Mouse (Mus musculus): ENCODE data around the gene Pheta2. TPM values are rescaled to one million over a fixed set of nuclear protein-coding genes. Genes with fewer than 3 reads are reported as not detected.
"Not testable (repeated sequence)": the region's sequence is repeated elsewhere in the genome, so short reads cannot be mapped to it uniquely, and the experiment has no call there.

Gene Pheta2
- total RNA-seq, 2 experiments from 2014 or later, result 0.87 to 0.96 TPM

GRCm38 (mm10) chr15:82343368-82344287 is 4.9 kb downstream of the Pheta2 start:
- DNase-seq, result no peak

GRCm38 (mm10) chr15:82344971-82345370 is 6.2 kb downstream of the Pheta2 start:
- DNase-seq, result no peak

DNA sequence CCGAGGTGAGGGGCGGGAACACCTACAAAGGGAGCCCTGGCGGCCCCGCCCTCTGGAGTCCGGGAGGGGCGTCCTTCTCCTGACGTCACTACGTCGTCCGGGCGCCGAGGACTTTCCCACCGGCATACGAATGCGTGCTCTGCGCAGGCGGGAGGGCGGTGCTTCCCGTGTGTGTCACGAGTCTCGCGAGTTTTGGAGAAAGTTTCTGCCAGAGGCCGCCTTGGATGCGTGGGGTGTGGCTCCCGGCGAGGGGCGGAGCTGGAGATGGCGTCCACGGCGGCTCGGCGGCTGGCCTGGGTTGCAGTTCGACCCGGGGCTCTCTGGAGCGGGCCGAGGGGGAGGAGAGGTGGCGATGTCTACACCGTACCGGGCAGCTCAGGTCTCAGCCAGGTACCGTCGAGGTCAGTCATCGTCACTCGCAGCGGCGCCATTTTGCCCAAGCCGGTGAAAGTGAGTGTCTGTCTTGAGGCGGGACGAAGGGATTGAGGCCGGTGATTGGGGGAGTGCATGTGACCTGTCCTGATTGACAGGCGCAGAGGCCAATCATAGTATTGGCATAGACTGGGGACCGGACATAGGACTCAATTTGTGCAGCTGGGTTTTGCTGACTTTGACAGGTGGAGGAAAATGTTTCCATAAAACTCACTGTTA is 7.2 kb downstream of the Pheta2 start:
- DNase-seq, result peak; percentile 96

DNA sequence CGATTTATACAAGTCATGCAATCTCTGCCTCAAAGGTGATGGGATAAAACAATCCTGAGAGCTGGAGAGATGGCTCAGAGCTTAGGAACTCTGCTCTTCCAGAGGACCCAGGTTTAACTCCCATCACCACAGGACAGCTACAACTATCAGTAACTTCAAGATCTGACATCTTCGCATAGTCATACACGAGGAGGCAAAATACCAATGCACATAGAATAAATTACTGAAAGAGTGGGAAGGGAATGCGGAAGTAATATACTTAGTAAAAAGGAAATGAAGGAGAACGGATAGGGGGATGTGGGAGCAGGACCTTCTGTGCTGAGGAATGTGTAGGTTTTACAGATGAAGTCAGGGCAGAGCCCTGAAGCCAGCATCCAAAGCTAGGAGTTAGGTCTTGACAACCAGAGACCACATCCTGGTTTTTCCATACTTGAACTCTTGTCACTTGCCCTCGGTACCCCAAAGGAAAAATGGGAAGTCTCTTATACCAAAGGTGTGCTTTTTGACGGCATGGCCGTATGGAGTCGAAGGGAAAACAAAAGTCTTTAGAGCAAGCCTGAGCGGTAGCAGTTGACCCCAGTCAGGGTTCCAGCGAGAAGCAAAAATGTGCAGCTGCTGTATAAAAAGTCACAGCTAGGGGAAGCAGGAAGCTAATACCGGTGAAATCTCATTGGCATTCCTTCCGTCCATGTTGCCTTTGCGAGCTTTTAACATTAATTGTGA is 8.0 kb downstream of the Pheta2 start:
- no peak for DNase-seq

DNA sequence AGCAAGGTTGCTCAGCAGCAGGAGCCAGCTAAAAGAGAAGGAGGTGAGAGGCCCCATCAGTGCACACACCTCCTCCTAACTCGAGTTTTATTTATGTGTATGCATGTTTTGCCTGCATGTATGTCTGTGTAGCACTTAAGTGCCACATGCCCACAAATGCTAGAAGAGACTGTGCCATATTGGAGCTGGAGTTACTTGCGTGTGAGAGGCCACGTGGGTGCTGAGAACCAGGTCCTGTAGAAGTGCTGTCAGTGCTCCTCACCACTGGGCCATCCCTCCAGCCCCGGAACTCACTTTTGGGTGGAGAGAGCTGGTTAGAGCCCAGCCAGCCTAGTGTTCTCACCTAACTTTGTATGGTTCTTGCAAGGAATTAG is 8.5 kb downstream of the Pheta2 start:
- DNase-seq, result no peak

DNA sequence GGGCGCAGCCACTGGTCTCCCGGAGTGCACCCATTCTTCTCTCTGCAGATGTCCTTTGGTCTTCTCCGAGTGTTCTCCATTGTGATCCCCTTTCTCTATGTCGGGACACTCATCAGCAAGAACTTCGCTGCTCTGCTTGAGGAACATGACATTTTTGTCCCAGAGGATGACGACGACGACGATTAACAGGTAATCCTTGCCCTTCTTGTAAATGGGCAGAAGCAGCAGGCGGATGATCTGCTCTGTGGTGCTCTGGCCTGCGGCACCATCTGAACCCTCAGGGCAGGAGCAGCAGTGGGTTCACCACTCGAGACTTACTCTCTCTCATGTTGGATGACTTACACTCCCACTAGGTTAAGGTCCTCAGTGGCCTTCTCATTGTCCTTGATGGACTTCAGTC is 9.1 kb downstream of the Pheta2 start:
- DNase-seq, result no peak

- no peak for DNase-seq
Observed at GRCm38 (mm10) chr15:82348258-82348998, 9.7 kb downstream of the Pheta2 start.

DNA sequence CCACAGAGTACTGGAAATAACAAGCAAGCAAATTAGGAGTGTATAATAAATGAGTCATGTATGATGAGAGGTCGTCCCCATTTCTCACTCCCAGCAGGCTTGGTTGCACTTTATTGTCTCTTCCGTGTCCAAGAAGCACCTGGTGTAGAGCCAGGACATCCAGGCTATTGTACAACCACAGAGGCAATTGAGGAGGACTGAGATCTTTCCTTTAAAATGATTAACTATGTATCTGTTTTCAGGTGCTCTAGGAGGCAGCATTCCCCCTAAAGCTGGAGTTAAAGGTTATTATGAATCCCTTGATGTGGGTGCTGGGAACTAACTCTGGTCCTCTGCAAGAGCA is 10.2 kb downstream of the Pheta2 start:
- no peak for DNase-seq

DNA sequence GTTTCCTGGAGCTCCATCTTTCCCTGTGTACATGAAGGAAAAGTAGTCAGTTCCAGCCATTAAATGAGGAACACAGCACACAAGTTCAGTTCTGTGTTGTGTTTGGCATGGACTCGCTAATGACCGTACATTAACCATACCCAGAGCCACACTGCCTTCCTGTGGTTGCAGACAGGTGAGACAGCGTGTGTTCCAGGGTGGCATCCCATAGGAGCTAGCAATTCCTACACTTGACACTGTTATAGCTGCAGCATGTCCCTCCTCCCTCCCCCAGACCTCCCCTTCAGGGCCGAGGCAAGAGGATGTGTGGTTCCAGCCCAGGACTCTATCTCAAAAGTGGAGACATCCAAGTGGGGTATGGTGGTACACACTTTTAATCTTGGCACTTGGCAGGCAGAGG is 11.6 kb downstream of the Pheta2 start:
- DNase-seq, result no peak

GRCm38 (mm10) chr15:82351480-82351879 is 12.7 kb downstream of the Pheta2 start:
- DNase-seq, result no peak

DNA sequence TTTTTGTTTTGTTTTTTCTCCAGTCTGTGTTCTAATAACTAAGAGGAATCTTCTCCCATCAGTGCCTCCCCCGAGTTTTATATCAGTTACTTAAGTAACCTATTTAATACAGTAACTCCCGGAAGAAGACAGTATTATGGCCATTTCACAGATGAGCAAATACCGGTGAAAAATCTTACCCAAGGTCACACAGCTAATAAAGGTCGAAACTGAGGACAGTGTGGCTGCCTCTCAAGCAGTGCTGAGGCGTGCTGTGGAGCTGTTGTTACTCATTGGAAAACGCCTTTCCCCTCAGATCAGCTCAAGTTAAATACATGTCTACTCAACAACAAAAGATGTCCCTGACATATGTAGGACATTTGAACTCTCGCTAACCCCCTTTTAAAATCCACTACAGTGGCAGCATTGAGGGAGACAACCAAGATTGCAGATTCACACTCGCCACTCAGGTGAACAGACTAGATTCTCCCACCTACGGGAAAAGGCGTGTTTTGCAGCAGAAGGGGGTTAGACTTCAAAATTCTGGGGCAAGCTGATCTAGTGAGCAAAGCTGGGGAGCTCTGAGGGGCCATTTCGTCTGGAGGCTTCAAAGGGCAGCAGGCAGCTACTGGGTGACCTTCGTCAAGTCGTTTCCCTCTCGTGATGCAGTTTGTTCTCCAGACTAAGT is 14.5 kb downstream of the Pheta2 start:
- no peak for DNase-seq

DNA sequence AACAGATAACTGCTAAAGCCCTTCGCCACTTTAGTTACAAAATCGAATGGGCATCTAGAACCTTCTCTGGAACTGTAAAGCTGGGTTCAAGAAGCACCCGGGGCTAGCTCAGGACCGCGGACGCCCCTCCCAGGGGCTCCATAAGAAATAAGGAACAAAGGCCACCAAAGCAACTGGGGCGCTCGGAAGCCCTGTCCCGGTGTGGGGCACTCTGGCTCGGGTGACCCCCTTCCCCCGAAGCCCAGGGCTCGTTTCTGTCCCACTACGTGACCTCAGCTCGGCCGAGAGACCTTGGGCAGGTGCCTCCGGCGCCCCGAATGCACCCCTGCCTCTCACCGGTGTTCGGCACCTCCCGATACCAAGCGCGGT is 15.0 kb downstream of the Pheta2 start:
- DNase-seq, result no peak

DNA sequence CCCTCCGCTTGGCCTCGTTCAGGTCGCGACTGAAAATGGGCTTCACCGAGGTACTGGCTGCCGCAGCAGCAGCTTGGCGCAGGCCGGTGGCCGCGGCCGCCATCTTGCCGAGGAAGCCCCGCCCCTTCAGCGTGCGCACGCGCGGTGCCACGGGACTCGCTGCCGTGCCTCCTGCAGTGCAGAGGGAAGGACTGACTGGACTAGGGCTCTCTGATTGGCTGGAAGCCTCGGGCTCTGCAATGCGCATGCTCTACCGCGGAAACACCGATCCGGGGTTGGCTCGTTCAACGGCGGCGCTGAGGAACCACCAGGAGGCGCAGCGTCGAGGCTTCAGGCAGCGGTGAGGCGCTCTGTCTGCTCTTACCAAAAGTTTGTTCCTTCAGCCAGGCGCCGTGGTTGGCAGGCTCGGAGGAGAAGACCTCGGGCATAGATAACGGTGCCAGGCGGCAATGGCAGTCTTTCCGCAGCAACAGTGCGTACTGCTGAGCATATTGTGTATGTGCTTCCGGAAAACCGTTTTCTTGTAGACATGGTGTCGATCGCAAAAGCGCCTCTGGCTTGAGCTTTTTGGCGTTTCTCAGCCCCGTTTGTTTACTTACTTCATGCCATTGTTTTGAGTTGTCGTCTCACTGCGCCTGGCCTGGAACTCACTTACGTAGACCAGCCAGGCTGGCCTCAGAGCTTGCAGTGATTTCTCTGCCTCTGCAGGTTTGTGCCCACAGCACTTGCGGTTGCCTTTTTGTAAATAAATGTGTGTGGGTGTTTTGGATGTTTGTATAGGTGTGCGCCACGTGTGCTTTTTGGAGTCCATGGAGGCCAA is 15.6 kb downstream of the Pheta2 start, which contains the start of gene Ndufa6:
Ndufa6 (minus strand) TSS at position 197 of the 820 bp plus-strand sequence.
- peak; percentile 97 for DNase-seq

DNA sequence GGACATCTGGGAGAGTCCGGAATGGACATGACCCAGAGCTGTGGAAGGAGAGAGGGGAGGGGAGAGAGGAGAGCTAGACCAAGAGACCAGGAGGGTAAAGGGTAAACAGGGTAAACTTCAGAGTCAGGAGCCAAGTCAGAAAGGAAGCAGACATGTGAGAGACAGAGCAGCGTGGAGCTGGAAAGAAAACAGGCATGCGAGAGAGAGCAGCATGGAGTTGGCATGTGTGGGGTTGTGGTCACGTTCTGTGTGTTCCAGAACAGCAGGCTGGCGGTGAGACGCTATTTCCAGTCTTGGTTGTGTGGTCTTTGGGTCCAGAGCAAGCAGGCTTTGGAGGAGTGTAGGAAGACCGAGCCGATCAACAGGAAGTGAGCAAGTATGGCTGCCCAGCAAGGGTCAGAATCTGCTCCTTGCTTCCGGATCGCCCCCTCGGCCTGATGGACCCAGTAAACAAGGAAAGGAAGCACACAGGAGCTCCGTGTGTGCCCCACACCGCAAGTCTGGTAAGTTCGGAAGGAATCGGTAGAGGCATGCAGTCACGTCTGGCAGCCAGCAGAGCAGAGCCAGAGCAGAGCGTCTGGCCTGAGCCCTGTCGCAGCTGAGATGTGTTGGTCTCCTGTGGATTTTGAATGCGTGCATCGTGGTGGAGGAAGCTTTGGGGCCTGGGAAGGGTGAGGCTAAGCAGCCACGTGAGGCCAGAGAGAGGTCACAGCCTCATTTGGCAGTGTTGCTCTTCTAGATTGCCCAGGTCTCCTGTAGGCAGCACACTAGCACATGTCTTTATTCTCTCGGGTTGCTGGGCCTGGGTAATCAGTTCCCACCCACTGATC is 19.9 kb downstream of the Pheta2 start:
- no peak for DNase-seq

DNA sequence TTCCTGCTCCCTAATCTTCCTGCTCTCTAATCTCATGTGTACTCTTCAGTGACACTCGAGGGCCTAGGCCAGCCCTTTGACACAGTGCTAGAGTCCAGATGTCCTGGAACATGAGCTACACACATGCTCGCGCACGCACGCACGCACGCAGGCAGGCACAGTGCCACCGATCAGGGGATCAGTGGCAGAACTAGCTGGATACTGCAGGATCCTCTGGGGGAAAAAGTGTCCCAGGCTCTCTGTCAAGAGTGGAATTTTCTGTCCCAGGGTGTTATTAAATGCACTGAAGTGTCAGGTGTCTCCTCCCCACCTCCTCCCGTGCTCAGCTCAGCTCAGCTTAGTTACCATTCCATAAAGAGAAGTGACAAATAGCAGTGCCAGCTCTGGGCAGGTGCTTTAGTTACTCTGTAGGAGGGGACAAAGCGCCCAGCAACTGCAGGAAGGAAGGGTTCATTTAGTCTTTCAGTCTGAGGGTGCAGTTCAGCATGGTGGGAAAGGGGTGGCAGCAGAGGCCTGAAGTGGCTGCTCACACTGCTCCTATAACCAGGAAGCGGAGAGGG is 22.8 kb downstream of the Pheta2 start:
- DNase-seq, result peak; percentile 65

DNA sequence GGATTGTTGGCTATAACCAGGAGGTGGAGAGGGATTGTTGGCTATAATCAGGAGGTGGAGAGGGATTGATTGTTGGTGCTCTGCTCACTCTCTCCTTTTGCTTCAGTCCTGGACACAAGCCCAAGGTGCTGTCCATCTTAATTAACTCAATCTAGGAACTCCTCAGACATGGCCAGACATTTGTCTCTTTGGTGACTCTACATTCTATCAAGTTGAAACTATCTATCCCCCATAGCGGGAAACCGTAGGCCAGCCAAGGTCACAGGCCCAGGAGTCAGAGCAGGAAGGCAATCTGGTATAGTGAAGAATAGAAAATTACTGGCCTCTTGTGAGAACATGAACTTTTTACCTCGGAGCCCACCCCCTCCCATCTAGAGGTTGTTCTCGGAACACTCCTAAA is 23.5 kb downstream of the Pheta2 start:
- DNase-seq, result no peak

- DNase-seq, result not testable (repeated sequence)
Observed at GRCm38 (mm10) chr15:82363801-82364200, 25.1 kb downstream of the Pheta2 start.

DNA sequence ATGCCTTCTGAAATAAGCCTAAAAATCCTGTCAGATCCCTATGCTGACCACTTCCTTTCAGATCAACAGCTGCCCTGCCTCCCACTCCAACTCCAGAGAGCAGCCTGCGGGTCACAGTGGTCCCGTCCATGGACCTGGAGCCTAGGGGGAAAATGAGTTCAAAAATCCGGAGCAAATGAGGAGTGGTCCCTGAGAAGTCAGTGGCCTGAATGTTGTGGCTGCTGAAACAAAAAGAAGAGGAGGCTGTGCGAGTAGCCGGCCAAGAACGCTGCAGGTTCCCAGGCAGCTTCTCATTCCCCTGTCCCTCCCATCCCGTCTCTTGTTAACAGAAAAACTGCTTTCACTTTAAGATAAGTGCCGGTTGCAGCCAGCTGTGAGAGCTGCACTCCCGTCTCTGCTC is 25.8 kb downstream of the Pheta2 start:
- DNase-seq, result not testable (repeated sequence)

DNA sequence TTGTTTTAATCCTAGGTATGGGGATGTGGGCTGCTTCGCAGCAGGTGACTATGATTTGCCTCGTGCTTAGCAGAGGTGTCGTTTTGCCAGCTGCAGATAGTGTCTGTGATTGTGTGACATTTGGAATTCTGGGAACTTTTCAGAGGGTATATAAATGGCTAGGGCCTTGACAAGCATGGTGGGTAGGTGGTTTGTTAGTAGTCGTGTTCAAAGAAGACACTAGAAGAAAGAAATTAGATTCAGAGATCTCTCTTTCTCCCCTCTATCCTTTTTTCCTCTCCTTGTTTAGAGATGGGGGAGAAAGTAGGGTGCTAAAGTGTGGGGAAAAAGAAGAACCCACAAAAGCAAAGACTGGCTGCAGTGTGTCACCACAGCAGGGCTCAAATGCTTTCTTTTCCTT is 29.4 kb downstream of the Pheta2 start:
- no peak for DNase-seq

- no peak for DNase-seq
Observed at GRCm38 (mm10) chr15:82368851-82369250, 30.1 kb downstream of the Pheta2 start.

Data from gastrocnemius, postnatal 25 days (tissue).